Mouse (Mus musculus): Measurements from ENCODE around the gene Gm2696. TPM values are rescaled to one million over a fixed set of nuclear protein-coding genes. Genes with fewer than 3 reads are reported as not detected.
"Not testable (repeated sequence)": the region's sequence is repeated elsewhere in the genome, so short reads cannot be mapped to it uniquely, and the experiment has no call there.

Gene Gm2696
- not detected for total RNA-seq (2021)
- long read RNA-seq, experiment 1: 0 reads
- long read RNA-seq, experiment 2: 0 reads

DNA sequence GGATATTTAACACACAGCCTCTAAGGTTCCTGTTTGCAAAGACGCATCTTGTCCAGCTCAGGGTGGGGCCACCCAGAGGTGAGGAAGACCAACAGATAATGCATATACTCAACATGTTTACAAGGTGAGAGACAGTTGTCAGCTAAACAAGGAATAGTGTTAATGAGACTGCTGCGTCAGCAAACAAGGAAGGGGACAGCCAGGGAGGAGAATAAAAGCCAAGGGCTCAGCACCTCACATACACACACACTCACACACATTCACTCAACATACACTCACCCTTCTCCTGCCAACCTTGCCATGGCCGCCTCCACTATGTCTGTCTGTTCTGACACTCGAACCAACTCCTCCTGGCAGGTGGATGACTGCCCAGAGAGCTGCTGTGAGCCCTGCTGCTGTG is at the start of gene Gm2696:
TSS of gene Gm2696 (plus strand) at position 301 of the 400 bp plus-strand sequence.
- DNase-seq: no peak

DNA sequence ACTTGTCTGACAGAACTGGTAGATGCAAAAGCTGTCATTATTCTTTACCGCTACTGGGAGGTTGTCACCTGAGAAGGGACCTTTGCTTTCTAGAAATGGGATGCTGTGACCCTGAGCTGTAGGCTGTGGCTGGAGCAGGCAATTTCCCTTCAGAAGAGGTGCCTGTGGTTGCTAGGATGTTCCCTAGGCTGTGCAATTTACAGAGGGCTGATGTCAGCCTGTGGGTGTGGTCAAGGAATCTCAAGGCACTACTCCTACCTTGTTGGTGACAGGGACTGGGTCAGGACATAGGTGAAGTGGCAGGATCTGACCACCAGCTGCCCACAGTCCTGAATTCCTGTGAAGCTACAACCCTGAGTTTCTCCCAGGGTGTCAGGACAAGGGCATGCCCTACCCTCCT is 44.8 kb upstream of the Gm2696 start:
- DNase-seq: no peak

DNA sequence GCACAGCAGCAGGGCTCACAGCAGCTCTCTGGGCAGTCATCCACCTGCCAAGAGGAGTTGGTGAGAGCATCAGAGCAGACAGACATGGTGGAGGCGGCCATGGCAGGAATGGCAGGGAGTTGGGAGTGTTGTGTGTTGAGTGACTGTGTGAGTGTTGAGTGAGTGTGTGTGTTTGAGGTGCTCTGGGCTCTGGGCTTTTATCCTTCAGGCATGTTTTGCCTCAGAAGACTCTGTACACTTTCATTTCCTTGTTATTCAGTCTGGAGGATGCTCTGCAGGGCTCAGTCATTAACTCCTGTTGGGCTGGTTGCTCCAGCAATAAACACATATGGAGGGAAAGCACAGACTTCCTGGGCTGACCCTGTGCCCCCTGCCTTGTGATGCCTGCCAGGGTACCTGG is 43.3 kb upstream of the Gm2696 start, which contains the start of gene Gm3238:
TSS of gene Gm3238 (minus strand) at position 101 of the 400 bp plus-strand sequence.
- not testable (repeated sequence) for DNase-seq

DNA sequence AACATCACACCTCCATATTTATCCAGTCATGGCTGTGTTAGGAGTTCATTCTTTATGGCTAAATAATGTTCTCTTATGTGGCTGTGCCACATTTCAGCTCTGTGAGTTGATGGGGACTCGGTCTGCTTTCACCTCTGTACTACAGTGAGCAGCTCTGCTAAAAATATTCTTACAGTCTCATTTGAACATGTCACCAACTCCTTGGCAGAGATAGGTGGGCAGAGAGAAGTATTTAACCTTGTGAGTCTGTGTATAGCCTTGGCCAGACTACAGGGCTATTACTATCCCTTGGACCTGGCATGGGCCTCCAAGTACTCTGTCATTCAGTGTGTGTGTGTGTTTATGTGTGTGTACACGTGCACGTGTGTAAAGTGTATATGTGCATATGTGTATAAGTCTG is 42.3 kb upstream of the Gm2696 start:
- not testable (repeated sequence) for DNase-seq

DNA sequence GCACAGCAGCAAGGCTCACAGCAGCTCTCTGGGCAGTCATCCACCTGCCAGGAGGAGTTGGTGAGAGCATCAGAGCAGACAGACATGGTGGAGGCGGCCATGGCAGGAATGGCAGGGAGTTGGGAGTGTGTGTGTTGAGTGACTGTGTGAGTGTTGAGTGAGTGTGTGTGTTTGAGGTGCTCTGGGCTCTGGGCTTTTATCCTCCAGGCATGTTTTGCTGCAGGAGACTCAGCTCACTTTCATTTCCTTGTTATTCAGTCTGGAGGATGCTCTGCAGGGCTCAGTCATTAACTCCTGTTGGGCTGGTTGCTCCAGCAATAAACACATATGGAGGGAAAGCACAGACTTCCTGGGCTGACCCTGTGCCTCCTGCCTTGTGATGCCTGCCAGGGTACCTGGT is 37.6 kb upstream of the Gm2696 start, which contains the start of gene Gm7138:
TSS of gene Gm7138 (minus strand) at position 101 of the 400 bp plus-strand sequence.
- DNase-seq: not testable (repeated sequence)

DNA sequence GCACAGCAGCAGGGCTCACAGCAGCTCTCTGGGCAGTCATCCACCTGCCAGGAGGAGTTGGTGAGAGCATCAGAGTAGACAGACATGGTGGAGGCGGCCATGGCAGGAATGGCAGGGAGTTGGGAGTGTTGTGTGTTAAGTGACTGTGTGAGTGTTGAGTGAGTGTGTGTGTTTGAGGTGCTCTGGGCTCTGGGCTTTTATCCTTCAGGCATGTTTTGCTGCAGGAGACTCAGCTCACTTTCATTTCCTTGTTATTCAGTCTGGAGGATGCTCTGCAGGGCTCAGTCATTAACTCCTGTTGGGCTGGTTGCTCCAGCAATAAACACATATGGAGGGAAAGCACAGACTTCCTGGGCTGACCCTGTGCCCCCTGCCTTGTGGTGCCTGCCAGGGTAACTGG is 32.0 kb upstream of the Gm2696 start, which contains the start of gene Gm3250:
TSS of gene Gm3250 (minus strand) at position 101 of the 400 bp plus-strand sequence.
- not testable (repeated sequence) for DNase-seq

DNA sequence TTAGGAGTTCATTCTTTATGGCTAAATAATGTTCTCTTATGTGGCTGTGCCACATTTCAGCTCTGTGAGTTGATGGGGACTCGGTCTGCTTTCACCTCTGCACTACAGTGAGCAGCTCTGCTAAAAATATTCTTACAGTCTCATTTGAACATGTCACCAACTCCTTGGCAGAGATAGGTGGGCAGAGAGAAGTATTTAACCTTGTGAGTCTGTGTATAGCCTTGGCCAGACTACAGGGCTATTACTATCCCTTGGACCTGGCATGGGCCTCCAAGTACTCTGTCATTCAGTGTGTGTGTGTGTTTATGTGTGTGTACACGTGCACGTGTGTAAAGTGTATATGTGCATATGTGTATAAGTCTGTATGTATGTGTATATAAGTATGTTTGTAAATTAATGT is 31.1 kb upstream of the Gm2696 start:
- DNase-seq: not testable (repeated sequence)

DNA sequence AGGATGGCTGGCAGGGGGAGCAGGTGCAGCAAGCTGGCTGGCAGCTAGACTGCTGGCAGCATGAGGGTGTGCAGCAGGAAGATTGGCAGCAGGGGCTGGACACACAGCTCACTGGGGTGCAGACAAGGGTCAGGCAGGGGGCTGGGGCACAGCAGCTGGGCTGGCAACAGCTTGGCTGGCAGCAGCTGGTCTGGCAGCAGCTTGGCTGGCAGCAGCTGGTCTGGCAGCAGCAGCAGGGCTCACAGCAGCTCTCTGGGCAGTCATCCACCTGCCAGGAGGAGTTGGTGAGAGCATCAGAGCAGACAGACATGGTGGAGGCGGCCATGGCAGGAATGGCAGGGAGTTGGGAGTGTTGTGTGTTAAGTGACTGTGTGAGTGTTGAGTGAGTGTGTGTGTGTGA is 26.6 kb upstream of the Gm2696 start, which contains the start of gene Gm7137:
TSS of gene Gm7137 (minus strand) at position 325 of the 400 bp plus-strand sequence.
- DNase-seq: not testable (repeated sequence)

DNA sequence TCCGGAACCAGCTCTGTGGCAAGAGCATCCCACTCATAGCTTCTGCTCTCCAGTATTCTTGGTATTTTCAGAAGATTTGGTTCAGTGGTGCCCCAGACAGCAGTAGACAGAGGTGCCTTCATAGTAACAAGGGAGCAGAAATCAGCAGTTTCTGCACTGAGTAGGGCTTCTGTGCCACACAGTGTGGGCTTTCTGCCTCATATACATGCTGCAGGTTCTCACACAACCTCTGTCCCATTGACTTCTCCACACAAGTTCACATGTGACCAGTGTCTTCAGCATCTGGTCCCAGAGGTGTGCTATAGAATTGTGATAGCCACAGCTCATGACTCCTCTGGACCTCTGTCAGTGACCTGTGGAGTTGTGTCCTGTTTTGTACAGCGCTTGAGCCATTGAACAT is 25.9 kb upstream of the Gm2696 start:
- DNase-seq: no peak

DNA sequence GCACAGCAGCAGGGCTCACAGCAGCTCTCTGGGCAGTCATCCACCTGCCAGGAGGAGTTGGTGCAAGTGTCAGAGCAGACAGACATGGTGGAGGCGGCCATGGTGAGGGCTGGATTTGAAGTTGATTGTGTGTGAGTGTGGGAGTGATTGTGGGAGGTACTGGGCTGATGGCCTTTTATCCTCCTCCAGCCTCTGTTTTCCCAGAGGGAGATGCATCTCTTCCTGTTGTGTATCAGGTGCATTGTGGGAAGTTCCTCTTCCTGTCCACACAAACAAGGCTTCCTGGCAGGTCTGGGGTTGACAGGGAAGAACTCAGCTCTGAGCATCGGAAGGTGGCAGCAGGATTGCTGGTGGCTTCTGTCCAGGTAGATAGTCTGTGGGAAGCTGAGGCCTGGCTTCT is 19.5 kb upstream of the Gm2696 start, which contains the start of gene Gm9639:
TSS of gene Gm9639 (minus strand) at position 101 of the 400 bp plus-strand sequence.
- no peak for DNase-seq

DNA sequence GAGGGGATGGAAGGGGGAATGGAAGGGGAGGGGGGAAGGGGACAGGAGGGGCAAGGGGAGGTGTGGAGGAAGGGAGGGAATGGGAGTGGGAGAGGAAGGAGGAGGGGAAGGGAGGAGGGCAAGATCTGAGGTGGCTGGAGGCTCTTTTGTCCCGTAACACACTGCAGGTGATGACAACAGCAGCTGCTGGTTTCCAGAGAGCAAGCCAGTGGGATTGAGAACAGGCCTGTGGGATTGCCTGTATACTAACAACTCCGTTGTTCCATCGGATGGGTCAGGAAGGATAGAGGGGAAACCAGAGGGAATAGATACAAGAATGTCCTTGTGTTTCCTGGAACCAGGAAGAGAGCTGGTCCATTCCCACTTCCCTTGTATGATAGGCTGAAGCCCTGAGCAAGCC is 16.8 kb upstream of the Gm2696 start:
- no peak for DNase-seq

DNA sequence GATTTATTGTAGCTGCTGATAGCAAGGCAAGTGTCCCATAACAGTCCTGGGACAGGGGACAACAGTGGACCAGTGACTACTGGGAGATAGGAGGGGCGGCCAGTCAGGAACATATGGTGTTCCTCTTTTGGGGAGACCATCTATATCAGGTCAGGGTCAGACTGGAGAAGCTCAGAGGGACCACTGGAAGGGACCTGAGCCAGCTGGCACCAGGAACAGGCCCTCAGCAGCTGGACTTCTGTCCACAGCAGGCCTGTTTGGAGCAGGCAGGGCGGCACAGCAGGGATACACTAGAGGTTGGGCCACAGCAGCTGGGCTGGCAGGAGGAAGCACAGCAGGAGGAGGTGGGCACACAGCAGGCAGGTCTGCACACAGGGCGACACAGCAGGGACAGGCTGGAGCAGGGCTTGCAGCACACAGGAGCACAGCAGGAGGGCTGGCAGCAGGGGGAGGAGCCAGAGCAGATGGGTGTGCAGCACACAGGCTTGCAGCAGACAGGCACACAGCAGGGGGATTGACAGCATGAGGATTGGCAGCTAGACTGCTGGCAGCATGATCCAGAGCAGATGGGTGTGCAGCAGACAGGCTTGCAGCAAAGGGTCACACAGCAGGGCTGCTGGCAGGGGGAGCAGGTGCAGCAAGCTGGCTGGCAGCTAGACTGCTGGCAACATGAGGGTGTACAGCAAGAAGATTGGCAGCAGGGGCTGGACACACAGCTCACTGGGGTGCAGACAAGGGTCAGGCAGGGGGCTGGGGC is 16.1 kb upstream of the Gm2696 start:
- DNase-seq: not testable (repeated sequence)

DNA sequence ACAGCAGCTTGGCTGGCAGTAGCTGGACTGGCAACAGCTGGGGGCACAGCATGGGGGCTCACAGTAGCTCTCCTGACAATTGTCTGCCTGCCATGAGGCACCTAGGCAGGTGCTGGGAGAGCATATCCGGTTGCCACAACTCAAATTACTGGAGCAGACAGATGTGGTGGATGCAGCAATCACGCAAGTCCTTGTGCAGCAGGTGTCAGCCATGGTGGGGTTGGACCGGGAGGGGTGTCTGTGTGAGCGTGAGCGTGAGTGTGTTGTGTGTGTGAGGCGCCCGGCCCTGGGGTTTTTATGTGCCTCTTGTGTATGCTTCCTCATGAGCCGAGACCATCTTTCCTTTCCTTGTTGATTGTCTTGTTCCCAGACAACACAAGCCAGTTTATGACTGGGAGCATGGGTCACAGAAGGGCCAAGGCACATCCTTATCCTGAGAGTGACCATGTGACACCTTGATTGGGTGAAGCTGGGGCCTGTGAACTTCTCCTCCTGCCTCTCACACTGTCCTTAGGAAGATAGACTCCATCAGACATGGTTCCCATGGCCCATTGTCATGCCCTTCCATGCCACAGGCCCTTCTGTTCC is 15.5 kb upstream of the Gm2696 start, which contains the start of gene Gm19668:
TSS of gene Gm19668 (minus strand) at position 213 of the 588 bp plus-strand sequence.
- no peak for DNase-seq

DNA sequence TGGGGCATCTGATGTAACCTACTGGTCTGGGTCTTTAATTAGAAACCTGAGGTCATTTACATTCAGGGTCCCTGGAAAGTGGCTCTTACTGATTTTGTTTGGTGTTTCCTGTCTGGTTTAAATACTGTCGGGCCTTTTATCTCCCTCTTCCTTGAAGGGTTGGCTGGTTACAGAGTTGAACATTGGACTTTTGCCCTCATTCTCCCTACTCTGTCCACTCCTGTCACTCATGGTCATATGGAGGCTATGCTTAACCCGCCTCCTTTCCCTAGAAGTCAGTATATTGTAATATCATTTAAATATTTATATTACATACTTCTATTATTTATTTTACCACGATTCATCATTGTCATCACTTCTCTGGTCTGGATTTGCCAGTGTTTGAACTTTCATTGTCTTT is 10.4 kb upstream of the Gm2696 start:
- DNase-seq: no peak

DNA sequence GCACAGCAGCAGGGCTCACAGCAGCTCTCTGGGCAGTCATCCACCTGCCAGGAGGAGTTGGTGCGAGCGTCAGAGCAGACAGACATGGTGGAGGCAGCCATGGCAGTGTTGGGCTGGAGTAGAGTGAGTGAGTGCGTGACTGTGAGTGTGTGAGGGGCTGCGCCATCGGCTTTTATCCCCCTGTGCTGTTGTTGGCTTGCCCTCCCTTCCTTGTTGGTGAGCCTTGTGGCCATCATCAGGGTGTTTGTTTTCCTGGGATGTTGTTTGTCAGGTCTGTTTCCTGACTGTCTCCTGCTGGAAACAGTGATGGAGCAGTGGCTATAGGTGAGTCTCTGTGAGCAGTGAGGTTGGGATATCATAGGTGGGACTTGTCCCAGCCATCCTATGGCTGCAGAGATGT is 2.7 kb upstream of the Gm2696 start, which contains the start of gene Gm9507:
TSS of gene Gm9507 (minus strand) at position 101 of the 400 bp plus-strand sequence.
- no peak for DNase-seq

DNA sequence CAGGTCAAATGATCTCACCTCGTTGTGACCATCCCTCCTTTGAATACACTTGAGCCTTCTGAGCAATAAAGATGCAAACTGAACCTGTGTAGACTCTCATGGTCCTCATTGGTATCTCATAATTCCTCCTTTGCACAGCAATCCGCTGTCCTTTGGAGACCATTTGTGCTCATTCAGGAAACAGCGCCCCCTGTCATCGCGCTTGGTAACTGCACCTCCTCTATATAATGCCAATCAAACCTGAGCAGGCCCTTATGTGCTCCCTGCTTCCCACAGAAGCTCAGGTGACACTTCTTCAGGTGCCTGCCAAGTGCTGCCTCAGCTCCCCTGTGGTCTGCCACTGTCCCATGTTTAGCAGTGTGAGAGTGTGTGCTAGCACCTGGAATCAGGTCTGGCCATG is 1.0 kb downstream of the Gm2696 start:
- DNase-seq: peak in 1 of 2 experiments; percentile 26

DNA sequence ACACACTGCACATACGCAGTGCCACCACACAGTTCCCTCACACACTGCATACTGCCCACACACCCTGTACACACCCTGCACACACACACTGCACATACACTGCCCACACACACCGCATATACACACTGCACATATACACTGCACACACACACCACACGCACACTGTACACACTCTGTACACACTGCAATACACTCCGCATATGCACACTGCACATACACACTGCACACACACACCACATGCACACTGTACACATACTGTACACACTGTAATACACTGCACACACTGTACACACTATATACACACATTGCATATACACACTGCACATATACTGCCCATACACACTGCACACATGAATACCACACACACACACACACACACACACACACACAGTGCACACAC is 4.0 kb downstream of the Gm2696 start:
- DNase-seq: no peak

DNA sequence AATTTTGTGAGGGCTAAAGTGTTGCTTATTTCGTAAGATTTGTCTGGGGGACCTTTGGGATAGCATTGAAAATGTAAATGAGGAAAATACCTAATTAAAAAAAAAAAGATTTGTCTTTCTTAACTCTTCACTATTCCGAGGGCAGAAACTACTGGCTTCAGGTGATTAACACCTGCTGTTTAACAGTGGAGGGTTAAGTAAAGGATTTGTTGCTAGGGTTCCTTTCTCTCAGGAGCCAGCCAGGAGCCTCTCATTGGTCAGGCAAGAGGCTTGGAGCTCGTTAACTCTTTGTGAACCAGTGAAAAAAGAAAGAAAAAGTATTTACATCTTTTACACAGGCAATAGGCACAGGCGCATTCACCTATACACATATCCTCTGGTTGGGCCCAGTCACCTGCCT is 4.7 kb downstream of the Gm2696 start:
- no peak for DNase-seq

DNA sequence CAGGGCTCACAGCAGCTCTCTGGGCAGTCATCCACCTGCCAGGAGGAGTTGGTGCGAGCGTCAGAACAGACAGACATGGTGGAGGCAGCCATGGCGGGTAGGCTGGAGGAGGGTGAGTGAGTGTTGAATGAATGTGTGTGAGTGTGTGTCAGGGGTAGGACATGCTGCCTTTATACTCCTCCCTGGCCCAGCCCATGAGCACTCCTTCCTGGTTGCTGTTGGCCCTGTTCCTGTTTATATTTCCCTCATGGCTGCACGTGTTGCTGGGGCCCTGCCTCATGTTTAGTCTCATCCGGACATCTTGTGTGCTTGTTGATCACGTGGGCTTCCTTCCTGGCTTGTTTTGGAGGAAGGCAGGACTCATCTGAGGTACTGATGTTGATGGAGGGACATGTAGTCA is 12.5 kb downstream of the Gm2696 start, which contains the start of gene Krtap10-4:
TSS of gene Krtap10-4 (minus strand) at position 145 of the 400 bp plus-strand sequence.
- DNase-seq: no peak

DNA sequence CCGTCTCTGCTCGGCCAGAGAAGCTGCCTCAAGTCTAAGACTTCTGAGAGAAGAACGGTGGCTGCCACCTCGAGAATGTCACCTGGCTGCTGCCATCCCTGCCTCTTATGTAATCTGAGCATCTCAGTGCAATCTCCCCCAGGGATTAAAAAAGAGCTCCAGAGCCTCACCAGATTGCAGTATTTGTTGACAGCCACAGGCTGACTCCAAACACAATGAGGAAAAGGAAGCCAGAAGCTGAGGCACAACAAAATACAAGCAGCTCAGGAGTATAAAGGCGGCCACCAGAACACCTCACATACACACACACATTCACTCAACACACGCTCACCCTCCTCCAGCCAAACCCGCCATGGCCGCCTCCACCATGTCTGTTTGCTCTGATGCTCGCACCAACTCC is 21.2 kb downstream of the Gm2696 start, which contains the start of gene Krtap10-10:
TSS of gene Krtap10-10 (plus strand) at position 301 of the 400 bp plus-strand sequence.
- DNase-seq: no peak

DNA sequence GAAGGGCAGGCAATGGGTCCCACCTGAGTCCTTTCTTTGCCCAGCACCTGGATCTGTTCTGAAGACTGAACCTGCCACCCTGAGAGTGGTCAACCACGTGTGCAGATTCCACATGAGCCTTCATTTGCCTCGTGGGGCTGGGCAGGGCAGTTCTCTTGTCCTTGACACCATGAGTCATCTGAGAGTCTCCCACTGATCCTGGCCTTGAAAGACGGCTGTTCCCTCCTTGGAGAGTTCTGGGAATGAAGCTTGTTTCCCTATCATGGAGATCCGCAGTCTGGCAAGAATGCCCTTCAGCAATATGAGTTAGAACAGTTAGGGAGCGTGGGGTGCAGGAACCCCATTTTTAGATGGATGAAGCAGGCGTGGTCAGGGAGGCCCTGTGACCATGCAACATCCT is 24.5 kb downstream of the Gm2696 start:
- DNase-seq: peak; percentile 26 to 32

DNA sequence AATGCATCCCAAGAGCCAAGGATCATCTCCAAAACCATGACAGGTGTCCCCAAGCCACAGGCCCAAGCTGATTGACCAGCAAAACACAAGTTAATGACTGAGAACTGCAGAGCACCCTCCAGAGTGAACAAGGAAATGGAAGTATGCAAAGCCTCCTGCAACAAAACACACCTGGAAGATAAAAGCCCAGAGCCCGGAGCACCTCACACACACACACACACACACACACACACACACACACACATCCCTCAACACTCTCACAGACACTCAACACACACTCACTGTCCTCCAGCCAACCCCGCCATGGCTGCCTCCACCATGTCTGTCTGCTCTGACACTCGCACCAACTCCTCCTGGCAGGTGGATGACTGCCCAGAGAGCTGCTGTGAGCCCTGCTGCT is 32.0 kb downstream of the Gm2696 start, which contains the start of gene Gm36176:
TSS of gene Gm36176 (plus strand) at position 301 of the 400 bp plus-strand sequence.
- DNase-seq: no peak

DNA sequence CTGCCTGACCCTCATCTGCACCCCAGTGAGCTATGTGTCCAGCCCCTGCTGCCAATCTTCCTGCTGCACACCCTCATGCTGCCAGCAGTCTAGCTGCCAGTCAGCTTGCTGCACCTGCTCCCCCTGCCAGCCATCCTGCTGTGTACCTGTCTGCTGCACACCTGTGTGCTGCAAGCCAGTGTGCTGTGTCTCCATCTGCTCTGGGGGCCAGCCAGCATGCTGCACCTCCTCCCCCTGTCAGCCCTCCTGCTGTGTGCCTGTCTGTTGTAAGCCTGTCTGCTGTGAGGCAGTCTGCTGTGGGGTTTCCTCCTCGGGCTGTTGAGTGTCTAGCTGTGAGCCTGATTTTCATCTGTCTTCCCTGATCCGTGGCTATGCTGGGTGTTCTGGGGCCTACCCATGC is 32.5 kb downstream of the Gm2696 start:
- DNase-seq: no peak
